Mouse (Mus musculus): ENCODE data around the gene AL732309.1.

GRCm38 (mm10) chr2:25246183-25247072, at the start of gene AL732309.1:
- no peak for TF ChIP-seq CTCF (IDR thresholded peaks at IDR 0.05; ENCODE audit: control insufficient read depth, insufficient read depth, insufficient replicate concordance, low read depth, low read length)
- TF ChIP-seq POLR2A (IDR thresholded peaks at IDR 0.05; ENCODE audit: control insufficient read depth, low read depth, low read length) = no peak

All from testis, adult 2 months (tissue).